Mouse (Mus musculus) ZHBTc4 (cell line): ENCODE data around the gene Pcsk7.

Experiments
- DNase-seq: peaks from one replicate; pipeline ENCODE4 v3.0.0-alpha.2; 2011; ENCODE audit warnings: low read depth, low spot score

Pcsk7 gene

GRCm38 (mm10) chr9:45961855-45962254, 55.6 kb downstream of the Pcsk7 start:
- no peak for DNase-seq

GRCm38 (mm10) chr9:45963577-45963976, 57.3 kb downstream of the Pcsk7 start:
- no peak for DNase-seq

- no peak for DNase-seq
These were observed 70.6 kb downstream of the Pcsk7 start for GRCm38 (mm10) chr9:45976884-45977283.
